Mouse (Mus musculus) E14TG2a.4 (cell line): ENCODE measurements around the gene Zfp51.

Experiments used
- H3K27me3 ChIP-seq: 2 replicates; pipeline ENCODE4 v1.6.1; 2014; ENCODE audit warnings: low read length, control low read depth; ENCODE audit not compliant: insufficient read depth
- H3K36me3 ChIP-seq: 2 replicates; pipeline ENCODE4 v1.6.1; 2014; ENCODE audit warnings: low read length, control low read depth; ENCODE audit not compliant: insufficient read depth
- H3K4me1 ChIP-seq: replicated peaks from 2 replicates; pipeline ENCODE4 v1.6.1; 2014; ENCODE audit warnings: low read depth, low read length, control low read depth
- H3K4me3 ChIP-seq: replicated peaks from 2 replicates; pipeline ENCODE4 v1.5.1; 2014; ENCODE audit warnings: mild to moderate bottlenecking, low read length
- H3K9me3 ChIP-seq: 2 replicates; pipeline ENCODE4 v1.6.1; 2014; ENCODE audit warnings: low read length, control low read depth
- CTCF ChIP-seq: conservative IDR thresholded peaks from 2 replicates; pipeline ENCODE4 v1.5.1; 2014; ENCODE audit warnings: low read length
- NANOG ChIP-seq: IDR thresholded peaks from 2 replicates; pipeline ENCODE4 v1.6.1; 2014; ENCODE audit warnings: borderline replicate concordance, low read length, mixed read lengths
- POU5F1 ChIP-seq: IDR thresholded peaks from 2 replicates; pipeline ENCODE4 v1.6.1; 2014; ENCODE audit warnings: low read length, borderline replicate concordance

Gene Zfp51

GRCm38 (mm10) chr17:21504524-21504923, 54.4 kb downstream of the Zfp51 start:
- Histone ChIP-seq H3K4me1 (no peaks in the 10 kb centered on the region), H3K4me3 (no peak overlapping the region), H3K27me3 (no peaks in the 10 kb centered on the region), H3K9me3 (no peaks in the 10 kb centered on the region), H3K36me3 (peaks cover 43% of the 10 kb centered on the region)
- TF ChIP-seq CTCF, result peak; percentile 47
- TF ChIP-seq NANOG, result no peak

GRCm38 (mm10) chr17:21506258-21506657, 56.1 kb downstream of the Zfp51 start:
- Histone ChIP-seq H3K9me3 (no peaks in the 10 kb centered on the region), H3K27me3 (no peaks in the 10 kb centered on the region), H3K4me1 (no peaks in the 10 kb centered on the region), H3K36me3 (peaks cover 45% of the 10 kb centered on the region), H3K4me3 (no peak overlapping the region)
- TF ChIP-seq POU5F1 (no peak), NANOG (no peak), CTCF (no peak)

DNA sequence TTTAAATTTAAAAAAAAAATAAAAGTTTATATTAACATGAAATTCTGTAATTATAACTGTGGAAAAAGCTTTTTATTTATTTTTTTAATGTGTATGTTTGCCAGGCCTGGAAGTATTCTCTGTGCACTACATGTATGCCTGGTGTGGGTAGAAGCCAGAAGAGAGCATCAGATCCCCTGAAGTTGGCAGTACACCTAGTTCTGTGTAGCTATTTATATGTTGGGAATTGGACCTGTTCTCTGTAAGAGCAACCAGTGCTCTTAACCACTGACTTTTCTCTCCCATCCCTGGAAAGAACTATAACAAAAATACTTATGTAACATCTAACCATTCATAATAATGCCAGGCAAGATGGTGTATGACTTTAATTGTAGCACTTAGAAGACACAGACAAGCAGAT, 59.6 kb downstream of the Zfp51 start:
- Histone ChIP-seq H3K9me3 (peaks cover 23% of the 10 kb centered on the region), H3K4me3 (no peak overlapping the region), H3K36me3 (peaks cover 59% of the 10 kb centered on the region), H3K27me3 (no peaks in the 10 kb centered on the region), H3K4me1 (no peaks in the 10 kb centered on the region)
- no peak for TF ChIP-seq POU5F1
- TF ChIP-seq NANOG, result no peak
- TF ChIP-seq CTCF, result no peak
